Mouse (Mus musculus) brain, embryonic 14.5 days (tissue): Measurements from ENCODE around the gene Carmil1.

Experiments
- CTCF ChIP-seq: fragments of 200-500 bp; IDR thresholded peaks from 2 replicates; pipeline ENCODE4 v1.5.1; 2012; ENCODE audit warnings: inconsistent platforms, mild to moderate bottlenecking, moderate library complexity, borderline replicate concordance; ENCODE audit not compliant: insufficient read depth, insufficient read length; ENCODE audit errors: extremely low read depth
- POLR2A ChIP-seq: fragments of 200-500 bp; IDR thresholded peaks from 2 replicates; pipeline ENCODE4 v1.6.1; 2012; ENCODE audit warnings: mild to moderate bottlenecking, inconsistent platforms, borderline replicate concordance; ENCODE audit not compliant: poor library complexity, insufficient read depth, insufficient read length, severe bottlenecking; ENCODE audit errors: extremely low read depth

GRCm38 (mm10) chr13:24220441-24220970 lies 60.1 kb downstream of the Carmil1 start:
- TF ChIP-seq CTCF = no peak
- TF ChIP-seq POLR2A = no peak
